Mouse (Mus musculus): ENCODE measurements at regions not wholly inside any gene's neighbourhood (a gene's known extent, or its start where the extent isn't known, plus 50 kb on each side); places are given as distances from the start of the nearest gene placed in this dataset.
A peak's percentile ranks its signal among the peaks of the same experiment; 100 is the strongest.

- peak; percentile 1 for DNase-seq (ENCODE audit: low read depth, low spot score)
Measured at GRCm38 (mm10) chrX:145758406-145758805, 253.4 kb upstream of the Amot start.

DNA sequence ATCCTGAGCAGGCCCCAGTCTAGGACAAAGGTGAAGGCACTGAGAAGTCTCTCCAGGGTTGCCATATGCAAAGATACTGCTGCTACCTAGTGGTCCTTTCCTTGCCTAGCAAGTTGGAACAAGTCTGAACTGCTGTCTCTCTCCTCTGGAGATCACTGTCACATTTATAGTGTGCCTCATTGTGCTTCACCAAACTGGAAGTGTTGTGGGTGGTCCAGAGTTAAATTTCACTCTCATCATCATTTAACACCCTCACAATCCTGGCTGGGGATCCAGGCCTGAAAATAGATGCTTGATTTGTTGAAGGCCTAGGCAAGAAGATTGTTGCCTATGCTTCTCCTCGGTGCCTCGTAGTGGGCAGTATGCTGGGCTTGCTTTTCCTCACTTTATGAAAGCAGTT is 248.4 kb upstream of the Amot start:
- DNase-seq (ENCODE audit: low read depth, low spot score) = no peak
